Mouse (Mus musculus) activated CD4-positive, CD25-positive, alpha-beta regulatory T cell (primary cell): Measurements from ENCODE around the gene Htr1b. TPM values are rescaled to one million over a fixed set of nuclear protein-coding genes. Genes with fewer than 3 reads are reported as not detected.

Experiments used
- polyA plus RNA-seq, 2 experiments: library from polyadenylated mRNA; unstranded; fragments of 100-300 nt; shearing (Covaris generic); gene quantifications; one replicate each; pipeline ENCODE4 v1.2.1; 2017

The Htr1b gene
- polyA plus RNA-seq, result not detected

DNA sequence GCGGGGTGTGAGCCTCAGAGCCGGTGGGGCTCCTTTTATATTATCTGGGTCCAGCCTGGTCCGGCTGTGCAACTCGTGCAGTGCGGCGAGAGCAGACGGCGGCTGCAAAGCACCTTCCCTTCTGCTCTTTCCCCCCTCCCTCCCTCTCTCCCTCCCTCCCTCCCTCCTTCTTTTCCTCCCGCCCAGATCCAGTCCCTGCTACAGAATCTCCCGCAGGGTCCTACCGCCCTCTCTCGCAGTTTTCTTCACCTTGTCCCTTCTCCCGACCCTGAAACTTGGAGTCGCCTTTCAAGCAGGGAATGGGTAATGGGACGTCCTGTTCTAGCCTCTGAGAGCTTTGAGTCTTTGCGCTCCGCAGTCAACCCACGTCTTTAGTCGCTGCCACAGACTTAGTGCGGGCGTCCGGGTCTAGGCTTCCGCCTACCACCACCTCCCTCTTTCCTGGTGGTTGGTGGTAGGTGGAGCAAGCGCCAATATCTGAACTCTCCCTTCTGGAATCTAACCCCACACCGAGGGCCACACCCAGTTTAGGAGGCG lies at the start of gene Htr1b:
TSS of gene Htr1b (minus strand) at position 392 of the 537 bp plus-strand sequence.

Other genes starting within 250 kb of the Htr1b start
- gene Mei4, start 229.8 kb upstream of the Htr1b start, polyA plus RNA-seq, result under 1 TPM in 1 of 2 experiments, not detected in 1; 0.82 TPM